Mouse (Mus musculus): ENCODE measurements around the gene Dtx3.

- TF ChIP-seq CTCF (IDR thresholded peaks at IDR 0.05; ENCODE audit: control insufficient read depth, insufficient read depth, insufficient replicate concordance, low read depth, low read length) (peak; percentile 71), POLR2A (IDR thresholded peaks at IDR 0.05; ENCODE audit: control insufficient read depth, low read depth, low read length) (no peak)
These were observed 30.7 kb downstream of the Dtx3 start, which contains the start of gene B4galnt1 for GRCm38 (mm10) chr10:127164631-127165353.
